Mouse (Mus musculus) lung, postnatal 0 days (tissue): ENCODE measurements at regions not wholly inside any gene's neighbourhood (a gene's known extent, or its start where the extent isn't known, plus 50 kb on each side); places are given as distances from the start of the nearest gene placed in this dataset.

Source experiments
- CTCF ChIP-seq: IDR thresholded peaks from 2 replicates; pipeline ENCODE4 v1.5.1; 2016; ENCODE audit warnings: antibody characterized with exemption, mild to moderate bottlenecking
- EP300 ChIP-seq: IDR thresholded peaks from 2 replicates; pipeline ENCODE4 v1.6.1; 2016; ENCODE audit warnings: antibody characterized with exemption, mild to moderate bottlenecking, control low read depth

GRCm38 (mm10) chr3:41180911-41181310, 98.1 kb upstream of the Pgrmc2 start:
- TF ChIP-seq CTCF, result no peak
- no peak for TF ChIP-seq EP300
